Mouse (Mus musculus): ENCODE data around the gene Slc35c2. TPM values are rescaled to one million over a fixed set of nuclear protein-coding genes. Genes with fewer than 3 reads are reported as not detected.

The Slc35c2 gene
- total RNA-seq, 1 experiment from 2014 or later: 38.2 TPM

DNA sequence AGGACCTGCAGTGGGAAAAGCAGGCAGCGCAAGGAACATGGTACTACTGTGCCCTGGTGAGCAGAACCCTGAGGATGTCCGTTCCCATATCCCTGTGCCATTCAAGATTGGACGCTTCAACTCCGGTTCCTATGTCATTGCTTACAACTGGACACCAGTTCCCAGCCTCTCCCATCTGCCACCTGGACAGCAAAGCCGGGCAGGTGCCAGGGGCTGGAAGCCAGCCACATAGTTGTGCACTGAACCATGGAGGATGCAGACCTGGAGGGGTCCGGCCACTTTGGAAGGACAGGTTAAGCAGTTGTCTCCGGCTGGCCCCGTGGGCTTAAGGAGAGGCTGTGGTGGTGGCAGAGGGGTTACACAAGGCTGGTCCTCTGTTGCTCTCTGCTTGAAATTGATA, 35.3 kb downstream of the Slc35c2 start:
- ATAC-seq (ENCODE audit: extremely low read depth, insufficient number of reproducible peaks, low FRiP score, poor library complexity, severe bottlenecking): no peak

DNA sequence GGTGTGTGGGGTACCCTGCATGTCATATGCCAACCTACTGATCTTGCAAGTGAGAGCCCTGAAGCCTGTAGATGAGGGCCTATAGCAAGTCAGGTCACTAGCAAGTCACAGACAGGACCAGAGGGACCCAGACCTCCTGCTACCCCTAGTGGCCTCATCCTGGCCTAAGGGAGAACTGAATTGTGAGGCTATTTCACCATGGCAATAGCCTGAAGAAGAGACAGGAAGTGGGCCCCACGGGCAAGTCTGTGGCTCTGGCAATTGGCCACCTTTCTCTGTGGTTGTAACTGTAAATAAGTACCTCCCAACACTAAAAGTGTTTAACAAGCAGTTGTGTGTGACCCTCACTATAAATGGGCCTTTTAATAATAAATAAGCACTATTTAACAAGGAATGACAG, 36.8 kb downstream of the Slc35c2 start:
- no peak for ATAC-seq (ENCODE audit: extremely low read depth, insufficient number of reproducible peaks, low FRiP score, poor library complexity, severe bottlenecking)

DNA sequence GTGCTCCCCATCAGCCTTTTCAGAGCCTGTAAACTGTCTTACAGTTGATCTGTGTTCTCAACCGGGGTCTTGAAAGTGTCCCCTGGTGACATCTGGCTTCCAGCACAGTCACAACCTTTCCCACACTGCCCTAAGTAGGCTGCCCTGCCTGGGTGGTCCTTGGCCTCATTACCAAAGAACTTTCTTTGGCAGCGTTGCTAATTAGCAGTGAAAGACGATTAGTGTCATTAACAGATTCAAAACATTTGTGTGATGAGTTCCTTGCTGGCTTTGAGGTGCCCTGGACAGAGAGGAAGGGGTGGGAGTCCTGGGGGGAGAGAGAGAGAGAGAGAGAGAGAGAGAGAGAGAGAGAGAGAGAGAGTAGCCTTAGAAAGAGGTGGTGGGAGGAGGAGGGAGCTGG, 38.7 kb downstream of the Slc35c2 start:
- no peak for ATAC-seq (ENCODE audit: extremely low read depth, insufficient number of reproducible peaks, low FRiP score, poor library complexity, severe bottlenecking)

DNA sequence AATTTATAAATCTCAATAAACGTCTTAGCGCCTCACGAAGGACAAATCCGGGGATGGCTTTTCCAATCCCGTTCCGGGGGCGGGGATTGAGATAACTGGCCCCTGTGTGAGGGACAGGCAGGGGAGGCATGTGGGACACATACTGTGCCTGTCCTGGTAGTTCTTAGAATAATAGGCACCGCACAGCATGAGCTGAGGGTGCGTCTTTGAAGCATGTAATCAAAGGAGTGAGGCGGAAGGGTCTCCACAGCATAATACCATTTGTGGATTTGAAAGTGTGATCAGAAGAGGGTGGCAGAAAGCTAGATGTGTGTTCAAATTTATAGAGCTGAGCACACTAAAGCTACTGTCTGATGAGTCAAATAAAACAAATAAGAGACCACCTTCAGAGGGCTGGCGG, 41.3 kb downstream of the Slc35c2 start:
- no peak for ATAC-seq (ENCODE audit: extremely low read depth, insufficient number of reproducible peaks, low FRiP score, poor library complexity, severe bottlenecking)

DNA sequence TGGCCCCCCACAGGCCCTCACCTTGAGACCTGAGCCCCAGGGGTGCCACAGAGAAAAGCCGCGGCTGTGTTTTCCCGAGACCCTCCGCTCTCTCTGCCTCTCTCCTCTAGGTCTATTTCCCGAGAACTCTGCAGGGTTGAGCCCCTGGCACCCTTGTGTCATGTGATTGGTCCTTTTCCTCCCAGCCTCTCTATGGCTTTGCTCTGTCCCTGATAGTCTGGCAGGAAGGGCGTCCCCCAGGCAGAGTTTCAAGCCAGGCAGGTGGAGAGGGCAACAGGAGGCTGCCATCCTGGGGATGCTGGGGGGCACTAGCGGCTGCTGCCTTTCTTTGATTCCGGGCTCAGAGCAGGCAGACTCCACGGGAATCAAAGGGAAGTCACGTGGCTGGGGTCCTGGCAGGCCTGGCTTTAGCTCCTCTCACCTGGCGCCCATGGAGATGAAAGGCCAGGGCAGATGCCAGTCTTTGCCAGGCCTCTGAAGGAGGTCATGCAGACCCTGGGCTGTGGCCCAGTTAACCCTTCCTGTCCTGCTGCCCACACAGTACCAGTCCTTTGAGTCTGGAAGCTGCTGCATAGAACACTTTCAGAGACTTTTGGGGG, 44.4 kb downstream of the Slc35c2 start:
- no peak for ATAC-seq (ENCODE audit: extremely low read depth, insufficient number of reproducible peaks, low FRiP score, poor library complexity, severe bottlenecking)

DNA sequence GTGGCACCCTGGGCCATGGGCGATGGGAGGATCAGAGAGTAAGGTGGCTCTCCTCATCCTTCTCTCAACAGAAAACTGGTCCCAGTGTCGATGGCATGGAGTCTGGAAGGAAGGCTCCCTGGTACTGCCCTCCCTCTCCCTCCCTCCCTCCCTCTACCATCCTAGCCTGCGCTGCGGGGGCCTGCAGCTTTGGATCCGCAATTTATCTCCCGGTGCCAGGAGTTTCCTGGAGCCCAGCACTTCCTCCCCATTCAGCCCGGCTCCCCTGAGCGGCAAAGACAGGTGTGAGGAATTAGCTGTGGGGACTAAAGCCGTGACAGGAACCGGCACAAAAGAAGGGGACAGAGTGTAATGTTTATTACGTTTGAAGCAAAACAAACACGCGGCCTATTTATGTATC, 45.1 kb downstream of the Slc35c2 start:
- no peak for ATAC-seq (ENCODE audit: extremely low read depth, insufficient number of reproducible peaks, low FRiP score, poor library complexity, severe bottlenecking)

DNA sequence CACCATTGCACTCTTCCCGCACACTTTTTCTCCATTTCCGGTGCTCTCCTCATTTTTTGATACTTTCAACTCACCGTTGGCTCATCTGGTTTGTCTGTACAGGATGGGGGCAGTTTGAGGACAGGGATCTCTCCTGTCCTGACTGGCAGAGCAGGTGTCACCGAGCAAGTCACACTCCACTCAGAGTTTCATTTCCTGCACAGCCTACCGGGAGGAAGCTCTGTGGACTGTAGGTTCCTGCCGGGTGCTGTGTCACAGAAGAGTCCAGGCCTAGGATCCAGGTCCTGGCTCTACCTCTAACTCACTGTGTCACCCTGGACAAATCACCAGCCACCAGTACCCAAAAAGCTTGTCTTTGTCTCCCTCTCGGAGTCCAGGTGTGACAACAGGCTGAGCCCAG, 45.9 kb downstream of the Slc35c2 start:
- ATAC-seq (ENCODE audit: extremely low read depth, insufficient number of reproducible peaks, low FRiP score, poor library complexity, severe bottlenecking): no peak

DNA sequence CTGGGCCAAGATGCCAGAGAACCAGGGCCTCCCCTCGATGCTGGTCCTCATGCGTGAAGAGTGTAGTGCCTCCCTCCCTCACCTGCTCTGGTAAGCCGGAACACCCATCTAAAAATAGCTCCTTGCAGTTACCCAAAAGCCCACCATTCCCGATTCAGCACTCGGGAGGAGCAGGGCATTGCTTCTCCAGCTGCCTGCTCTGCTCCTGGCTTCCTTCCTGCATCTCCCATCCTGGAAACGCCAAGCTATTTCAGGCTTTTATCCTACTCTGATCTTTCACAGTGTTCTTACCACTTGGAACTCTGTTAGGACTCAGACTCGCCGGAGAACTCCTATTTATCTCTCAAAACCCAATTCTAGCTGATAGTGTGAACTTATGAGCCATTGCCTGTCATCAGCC, 47.3 kb downstream of the Slc35c2 start:
- ATAC-seq (ENCODE audit: extremely low read depth, insufficient number of reproducible peaks, low FRiP score, poor library complexity, severe bottlenecking): no peak

DNA sequence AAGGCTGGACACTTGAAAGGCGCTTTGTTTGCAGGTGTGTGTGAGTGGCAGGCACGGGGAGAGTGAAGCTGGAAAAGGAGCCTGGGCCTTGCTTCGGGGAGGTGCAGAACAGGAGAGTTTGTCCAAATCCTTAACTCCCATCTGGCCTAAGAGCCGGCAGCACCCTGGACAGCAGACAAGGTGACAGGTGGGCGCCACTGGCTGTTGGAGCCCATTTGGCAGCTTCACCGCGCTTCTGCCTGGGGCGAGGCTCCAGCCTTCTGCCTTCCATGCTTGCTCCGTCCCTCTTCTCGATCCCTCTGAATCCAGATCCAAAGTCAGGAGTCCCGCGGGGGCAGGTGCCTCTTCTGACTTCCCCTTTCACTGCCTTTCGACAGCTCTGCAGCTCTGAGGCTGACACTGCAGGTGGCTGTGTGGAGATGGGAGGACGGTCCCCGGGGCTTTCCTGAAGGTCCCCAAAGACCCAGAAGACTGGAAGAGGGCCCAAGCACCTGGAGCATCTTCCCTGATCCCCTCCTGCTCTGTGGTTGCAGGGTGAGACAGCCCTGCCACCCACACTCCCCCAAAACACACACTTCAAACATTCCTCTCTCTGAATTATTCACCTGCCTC, 48.0 kb downstream of the Slc35c2 start:
- no peak for ATAC-seq (ENCODE audit: extremely low read depth, insufficient number of reproducible peaks, low FRiP score, poor library complexity, severe bottlenecking)

DNA sequence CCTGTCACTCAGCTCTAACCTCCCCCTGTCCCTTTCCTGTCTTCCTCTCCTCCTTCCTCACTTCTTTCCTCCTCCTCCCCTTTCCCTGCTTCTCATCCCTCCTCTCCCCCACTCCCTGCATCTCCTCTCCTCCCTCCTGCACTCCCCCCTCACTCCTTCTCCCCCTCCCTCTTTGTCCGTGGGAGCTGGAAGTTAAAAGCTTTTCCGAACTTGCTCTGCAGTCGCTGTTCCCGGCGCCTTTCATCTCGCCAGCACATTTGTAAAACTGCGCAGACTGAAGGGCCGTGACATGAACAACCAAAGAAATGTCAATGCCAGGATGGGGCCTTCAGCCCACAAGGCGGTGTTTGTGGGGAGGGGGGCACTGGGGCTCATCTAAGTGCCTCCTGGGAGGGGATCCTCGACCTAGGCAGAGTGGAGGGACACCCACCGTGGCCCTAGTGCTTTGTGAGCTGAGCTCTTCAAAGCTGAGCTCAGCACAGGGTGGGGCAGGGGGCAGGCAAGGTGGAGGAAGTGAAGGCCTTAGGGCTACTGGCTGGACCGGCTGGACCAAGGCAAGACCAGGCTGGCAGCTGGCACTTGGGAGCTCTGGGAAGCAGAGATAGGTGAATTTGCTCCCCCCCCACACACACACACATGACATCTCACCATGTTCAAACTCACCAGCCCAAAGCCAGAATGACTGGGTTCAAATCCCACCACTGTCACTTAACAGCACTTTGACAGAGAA, 49.1 kb downstream of the Slc35c2 start:
- ATAC-seq (ENCODE audit: extremely low read depth, insufficient number of reproducible peaks, low FRiP score, poor library complexity, severe bottlenecking): no peak

DNA sequence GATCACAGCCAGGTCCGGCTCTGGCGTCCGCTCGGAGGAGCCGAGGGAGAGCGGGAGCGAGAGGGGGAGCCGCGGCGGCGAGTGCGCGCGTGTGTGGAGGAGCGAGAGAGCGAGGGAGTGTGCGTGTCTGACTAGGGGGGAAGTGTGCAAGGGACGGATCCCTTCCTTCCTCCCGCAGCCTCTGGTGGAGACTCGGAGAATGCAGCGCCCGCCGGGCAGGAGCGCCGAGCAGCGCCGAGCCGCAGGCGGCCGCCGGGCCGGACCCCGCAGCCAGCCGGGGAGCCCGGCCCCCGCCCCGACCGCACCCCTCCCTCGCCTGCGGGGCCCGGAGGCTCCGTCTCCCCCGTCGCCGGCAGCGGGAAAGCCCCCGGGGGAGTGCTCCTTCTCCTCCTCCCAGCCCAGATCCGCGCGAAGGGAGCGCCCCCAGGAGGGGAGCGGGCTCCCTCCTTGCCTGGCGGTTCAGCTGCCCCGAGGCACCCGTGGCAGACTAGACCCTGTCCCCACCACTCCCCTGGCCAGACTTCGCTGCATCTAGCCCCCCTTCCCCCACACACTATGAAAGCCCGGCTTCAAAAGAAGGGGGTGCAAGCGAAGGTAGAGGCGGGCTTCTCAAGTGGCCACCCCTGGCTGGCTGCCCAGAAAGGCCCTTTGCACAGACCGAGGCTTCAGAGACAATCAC, 52.9 kb downstream of the Slc35c2 start, which contains the start of gene Cdh22:
TSS of gene Cdh22 (minus strand) at position 241 of the 679 bp plus-strand sequence.
- no peak for ATAC-seq (ENCODE audit: extremely low read depth, insufficient number of reproducible peaks, low FRiP score, poor library complexity, severe bottlenecking)

DNA sequence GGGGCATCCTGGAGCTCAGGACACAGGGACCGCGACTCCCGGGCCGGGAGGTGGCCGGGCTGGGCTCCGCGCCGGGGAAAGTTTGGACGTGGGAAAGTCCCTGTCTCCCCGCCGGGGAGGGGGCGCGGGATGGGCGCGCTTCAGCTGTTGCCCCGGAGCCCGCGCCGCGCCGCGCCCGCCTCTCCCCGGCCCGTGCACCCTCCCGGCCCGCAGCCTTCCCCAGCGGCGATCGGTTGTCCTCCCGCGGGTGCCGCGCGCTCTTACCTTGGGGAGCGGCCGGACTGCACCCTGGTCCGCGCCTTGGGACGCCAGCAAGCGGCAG, 53.4 kb downstream of the Slc35c2 start:
- ATAC-seq (ENCODE audit: extremely low read depth, insufficient number of reproducible peaks, low FRiP score, poor library complexity, severe bottlenecking): no peak

DNA sequence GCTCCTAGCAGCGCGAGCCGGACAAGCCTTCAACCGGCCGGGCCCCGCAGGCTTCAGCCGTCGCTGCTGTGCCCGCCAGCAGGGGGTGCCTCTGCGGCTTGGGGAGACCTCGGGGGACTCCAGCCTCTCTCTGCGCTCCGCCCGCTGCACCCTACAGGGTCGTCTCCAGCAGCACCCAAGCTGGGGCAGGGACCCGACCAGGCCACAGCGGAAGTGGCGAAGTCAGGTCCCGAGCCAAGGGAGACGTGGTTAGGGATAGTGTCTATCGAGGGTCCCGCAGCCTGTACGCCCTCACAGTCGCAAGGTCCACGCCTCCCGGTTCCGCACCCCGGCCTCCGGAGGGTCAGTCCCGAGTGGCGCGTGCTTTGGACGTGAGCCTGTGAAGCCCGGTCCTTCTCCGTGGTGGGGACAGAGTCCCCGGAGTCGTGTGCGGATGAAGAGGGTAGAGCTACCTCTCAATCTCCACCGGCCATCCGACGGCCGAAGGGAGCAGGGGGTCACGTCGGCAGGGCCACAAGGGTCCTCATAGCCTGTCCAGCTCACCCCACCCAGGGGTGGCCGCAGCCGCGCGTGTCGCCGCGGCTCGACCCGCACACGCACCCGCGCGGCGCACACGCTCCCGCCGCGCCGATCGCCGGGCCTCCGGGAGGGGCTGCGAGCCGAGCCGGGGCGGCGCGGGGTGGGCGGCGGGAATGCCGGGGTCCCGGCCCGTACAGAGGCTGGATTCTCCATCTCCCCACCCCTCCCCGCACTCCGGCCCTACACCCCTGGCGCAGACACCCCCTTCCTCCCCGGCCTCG, 54.0 kb downstream of the Slc35c2 start:
- ATAC-seq (ENCODE audit: extremely low read depth, insufficient number of reproducible peaks, low FRiP score, poor library complexity, severe bottlenecking): 0 out of 2 replicates have a peak, but pooled peaks have one; percentile 7

DNA sequence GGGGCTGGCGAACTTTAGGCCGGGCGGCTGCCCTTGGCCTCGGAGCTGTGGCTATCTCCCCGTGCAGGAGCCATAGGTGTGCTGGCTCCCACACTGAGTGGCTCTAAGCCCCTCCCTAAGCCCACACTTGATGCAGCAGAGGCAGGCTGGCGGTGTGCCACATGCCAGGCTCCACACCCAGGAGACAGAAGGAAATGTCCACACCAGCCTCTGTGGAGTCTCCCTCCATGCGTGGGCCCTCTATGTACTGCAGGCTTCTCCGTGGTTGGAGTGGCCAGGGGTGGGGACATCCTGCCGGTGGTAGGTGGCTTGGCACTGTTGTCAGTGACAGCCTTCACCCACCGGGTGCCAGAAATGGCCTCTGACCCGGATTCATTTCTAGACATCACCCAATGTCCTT, 58.6 kb downstream of the Slc35c2 start:
- ATAC-seq (ENCODE audit: extremely low read depth, insufficient number of reproducible peaks, low FRiP score, poor library complexity, severe bottlenecking): no peak

Other genes starting within 250 kb of the Slc35c2 start
- 63.9 and 81.2 TPM in 2 replicates for gene Cd40, start 232.2 kb downstream of the Slc35c2 start, total RNA-seq (2017)
- not detected in 2 replicates for gene 1700025C18Rik, start 197.1 kb downstream of the Slc35c2 start, total RNA-seq (2017)
- 0.25 TPM in 1 of 2 replicates, not detected in the other for gene Cdh22, start 53.0 kb downstream of the Slc35c2 start, total RNA-seq (2017)
- gene Elmo2, start 38.6 kb upstream of the Slc35c2 start, total RNA-seq (2017): 23.8 and 26.0 TPM in 2 replicates
- not detected in 2 replicates for gene Zfp663, start 80.9 kb upstream of the Slc35c2 start, total RNA-seq (2017)
- gene Zfp334, start 100.4 kb upstream of the Slc35c2 start, total RNA-seq (2017): not detected in 2 replicates
- gene Ocstamp, start 112.5 kb upstream of the Slc35c2 start, total RNA-seq (2017): not detected in 2 replicates
- gene Slc13a3, start 185.4 kb upstream of the Slc35c2 start, total RNA-seq (2017): not detected in 2 replicates
- gene Trp53rka, start 205.5 kb upstream of the Slc35c2 start, total RNA-seq (2017): 8.6 and 10.4 TPM in 2 replicates
- not detected in 2 replicates for gene Slc2a10, start 215.9 kb upstream of the Slc35c2 start, total RNA-seq (2017)

Data from neutrophil, adult 5-6 weeks (primary cell).